Mouse (Mus musculus) limb, embryonic 11.5 days (tissue): Measurements from ENCODE around the gene Utrn. TPM values are rescaled to one million over a fixed set of nuclear protein-coding genes. Genes with fewer than 3 reads are reported as not detected.

Experiments used
- ATAC-seq: fragments of 200-750 bp; cut with Nextera tagmentation; 2 replicates; pipeline ENCODE4 v1.8.0; 2017; ENCODE audit warnings: low read depth; ENCODE audit not compliant: insufficient number of reproducible peaks, low FRiP score, low TSS enrichment
- DNase-seq: peaks from one replicate; pipeline ENCODE4 v3.0.0-alpha.2; 2015; ENCODE audit warnings: low spot score
- H3K27ac ChIP-seq: fragments of 300-500 bp; sonication (generic); replicated peaks from 2 replicates; pipeline ENCODE4 v1.5.1; 2014; ENCODE audit warnings: low read depth, mild to moderate bottlenecking, low read length
- H3K27me3 ChIP-seq: fragments of 300-500 bp; sonication (generic); 2 replicates; pipeline ENCODE4 v1.6.1; 2014; ENCODE audit warnings: mild to moderate bottlenecking, low read length, mixed read lengths; ENCODE audit not compliant: control insufficient read depth, insufficient read depth
- H3K36me3 ChIP-seq: fragments of 300-500 bp; sonication (generic); 2 replicates; pipeline ENCODE4 v1.6.1; 2014; ENCODE audit warnings: mild to moderate bottlenecking, low read length, moderate library complexity, mixed read lengths; ENCODE audit not compliant: control insufficient read depth, insufficient read depth
- H3K4me1 ChIP-seq: fragments of 300-500 bp; sonication (generic); 2 replicates; pipeline ENCODE4 v1.6.1; 2014; ENCODE audit warnings: low read length, mixed read lengths; ENCODE audit not compliant: control insufficient read depth, insufficient read depth
- H3K4me2 ChIP-seq: fragments of 300-500 bp; sonication (generic); 2 replicates; pipeline ENCODE4 v1.6.1; 2014; ENCODE audit warnings: low read depth, mild to moderate bottlenecking, moderate library complexity; ENCODE audit not compliant: severe bottlenecking
- H3K4me3 ChIP-seq: fragments of 300-500 bp; sonication (generic); 2 replicates; pipeline ENCODE4 v1.5.1; 2014; ENCODE audit warnings: low read depth, low read length
- H3K9ac ChIP-seq: fragments of 300-500 bp; sonication (generic); 2 replicates; pipeline ENCODE4 v1.6.1; 2014; ENCODE audit warnings: mild to moderate bottlenecking, low read length
- H3K9me3 ChIP-seq: fragments of 300-500 bp; sonication (generic); 2 replicates; pipeline ENCODE4 v1.6.1; 2016; ENCODE audit warnings: low read length; ENCODE audit not compliant: control insufficient read depth
- WGBS: fragments of 180-500 bp; shearing (Covaris S2); extraction: QIAGEN DNeasy Blood & Tissue Kit; methylation state at CpG from one replicate; pipeline ENCODE4 v1.1.7; 2014; 5-methylcytosine and 5-hydroxymethylcytosine counted together
- polyA plus RNA-seq: library from polyadenylated mRNA; unstranded; fragments of >200 nt; fragmentation: Nextera tagmentation; extraction: Ambion mirVana; gene quantifications from 2 replicates; pipeline ENCODE4 v1.2.1, GENCODE M21; 2014

The Utrn gene
- polyA plus RNA-seq, 1 experiment from 2014 or later = 41.0 TPM

DNA sequence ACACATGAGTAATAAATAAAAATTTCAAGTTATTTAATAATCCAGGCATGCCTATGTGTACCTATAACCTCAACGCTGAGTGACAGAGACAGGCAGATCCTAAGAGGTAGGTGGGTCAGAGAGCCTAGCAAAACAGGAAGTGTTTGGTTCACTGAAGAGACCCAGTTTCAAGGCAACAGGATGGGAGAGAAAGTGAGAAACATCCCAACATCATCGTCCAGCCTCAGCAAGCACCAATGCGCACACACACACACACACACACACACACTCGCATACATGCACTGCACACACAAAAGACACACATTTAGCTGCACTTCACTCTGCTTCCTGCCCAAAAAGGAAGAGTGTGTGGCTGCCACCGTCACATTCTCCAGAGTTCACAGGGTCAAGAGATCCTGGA lies 27.7 kb downstream of the Utrn start:
- WGBS = 73% methylated on average over 5 of the region's 5 CpGs
- Histone ChIP-seq H3K27ac (no peak overlapping the region), H3K9me3 (no peaks in the 10 kb centered on the region), H3K9ac (no peak overlapping the region), H3K27me3 (no peaks in the 10 kb centered on the region), H3K4me3 (no peak overlapping the region), H3K4me2 (no peak overlapping the region), H3K36me3 (no peaks in the 10 kb centered on the region), H3K4me1 (no peaks in the 10 kb centered on the region)
- ATAC-seq (no peak), DNase-seq (no peak)

DNA sequence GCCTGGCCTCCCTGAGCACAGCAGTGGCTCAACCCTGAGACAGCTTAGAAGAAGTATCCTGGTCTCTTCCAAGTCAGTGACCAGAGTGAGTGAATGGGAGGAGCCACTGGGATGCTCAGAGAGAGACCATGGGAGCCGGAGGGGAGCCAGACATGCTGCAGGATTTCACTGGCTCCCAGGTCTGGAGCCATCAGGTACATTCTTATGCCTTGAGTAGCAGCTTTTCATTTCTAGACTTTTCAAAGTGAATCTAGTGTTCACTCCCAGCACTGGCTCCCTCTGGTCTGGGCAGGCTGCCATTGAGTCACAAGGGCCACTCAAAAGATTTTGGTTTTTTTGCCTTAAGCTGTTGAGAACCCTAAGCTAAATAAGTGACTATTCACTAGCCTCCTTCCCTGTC lies 31.5 kb downstream of the Utrn start:
- no peak overlapping the region for H3K27ac ChIP-seq
- DNase-seq (no peak), ATAC-seq (no peak)
- no peaks in the 10 kb centered on the region for H3K9me3 ChIP-seq
- no peak overlapping the region for H3K4me2 ChIP-seq
- H3K4me3 ChIP-seq = no peak overlapping the region
- H3K36me3 ChIP-seq = no peaks in the 10 kb centered on the region
- no peaks in the 10 kb centered on the region for H3K4me1 ChIP-seq
- H3K9ac ChIP-seq = no peak overlapping the region
- no peaks in the 10 kb centered on the region for H3K27me3 ChIP-seq
- 86% methylated on average over 1 of the region's 1 CpGs for WGBS

DNA sequence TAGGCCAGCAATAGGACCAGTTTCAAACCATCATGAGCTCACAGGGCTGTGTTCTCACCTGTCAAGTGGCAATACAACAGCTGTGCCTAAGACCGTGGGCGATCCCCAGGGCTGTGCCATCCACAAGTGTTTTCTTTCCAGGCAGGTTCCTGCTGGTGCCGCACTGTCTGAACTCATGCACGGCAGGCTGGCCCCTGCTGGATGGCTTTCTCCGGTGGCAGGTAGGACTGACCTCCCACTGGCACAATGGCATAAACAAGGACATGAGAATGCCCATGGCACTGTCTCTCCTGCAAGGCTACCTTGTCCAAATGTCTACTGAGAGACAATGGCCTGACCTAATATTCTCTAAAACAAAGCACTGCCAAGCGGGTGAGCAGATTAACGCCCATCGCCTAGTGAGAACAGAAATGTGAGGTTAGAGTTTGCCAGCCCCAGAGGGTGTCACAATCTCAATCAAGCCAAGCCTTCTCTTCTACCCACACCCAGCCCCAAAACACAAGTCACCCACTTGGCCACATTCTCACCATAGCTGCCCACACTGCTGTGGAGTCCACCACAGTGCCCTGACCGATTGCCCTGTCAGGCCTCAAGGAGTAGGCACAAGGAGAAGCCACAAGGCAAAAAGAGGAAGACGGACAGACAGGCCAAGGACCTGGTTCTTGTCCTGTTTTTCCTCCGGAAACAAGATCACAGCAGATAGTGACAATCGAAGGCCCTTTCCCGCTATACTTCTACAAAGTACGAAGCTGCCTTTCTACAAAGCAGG lies 32.9 kb downstream of the Utrn start:
- DNase-seq (no peak), ATAC-seq (no peak)
- Histone ChIP-seq H3K4me3 (no peak overlapping the region), H3K9ac (no peak overlapping the region), H3K27me3 (no peaks in the 10 kb centered on the region), H3K9me3 (no peaks in the 10 kb centered on the region), H3K4me2 (no peak overlapping the region), H3K27ac (no peak overlapping the region), H3K4me1 (no peaks in the 10 kb centered on the region), H3K36me3 (no peaks in the 10 kb centered on the region)
- WGBS = 92% methylated on average over 14 of the region's 14 CpGs

DNA sequence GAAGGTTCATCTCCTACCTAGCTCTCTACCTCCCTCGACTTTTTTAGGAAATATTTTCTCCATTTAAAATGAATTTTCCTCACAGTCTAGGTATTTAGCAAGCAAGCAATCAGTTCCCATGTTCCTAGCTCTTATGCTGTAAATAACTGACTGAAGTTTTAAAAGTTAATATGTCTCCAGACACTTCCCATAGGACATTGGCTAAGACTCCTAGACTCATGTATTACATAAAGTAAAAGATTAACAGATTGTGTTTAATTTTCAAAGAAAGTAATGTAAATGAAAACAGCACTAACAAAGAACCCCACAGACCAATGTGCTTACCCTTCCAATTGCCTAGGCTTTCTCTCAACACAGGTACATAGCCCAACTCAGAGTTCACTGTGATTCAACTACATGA lies 35.0 kb downstream of the Utrn start:
- Histone ChIP-seq H3K27me3 (no peaks in the 10 kb centered on the region), H3K4me1 (no peaks in the 10 kb centered on the region), H3K9ac (no peak overlapping the region), H3K4me2 (no peak overlapping the region), H3K27ac (no peak overlapping the region), H3K9me3 (no peaks in the 10 kb centered on the region), H3K4me3 (no peak overlapping the region), H3K36me3 (no peaks in the 10 kb centered on the region)
- ATAC-seq = no peak
- no peak for DNase-seq
- 79% methylated on average over 1 of the region's 1 CpGs for WGBS

DNA sequence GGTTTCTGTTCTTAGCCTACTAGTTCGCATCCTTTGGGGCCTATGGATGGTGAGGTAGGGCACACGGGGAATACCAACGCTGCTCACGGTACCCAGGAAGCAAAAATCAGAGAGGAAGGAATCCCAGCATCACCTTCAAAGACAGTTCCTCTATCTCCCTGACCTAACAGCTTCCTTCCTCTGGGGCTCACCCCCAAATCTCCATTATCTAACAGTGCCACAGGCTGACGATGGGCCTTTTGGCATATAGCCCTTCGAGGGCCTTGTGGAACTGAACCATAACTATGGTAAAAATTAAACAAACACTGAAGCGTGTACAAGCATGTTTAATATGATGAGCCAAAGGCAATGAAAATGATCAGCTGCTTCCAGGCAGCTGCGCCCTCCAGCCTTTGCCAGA lies 37.0 kb downstream of the Utrn start:
- Histone ChIP-seq H3K36me3 (no peaks in the 10 kb centered on the region), H3K4me3 (no peak overlapping the region), H3K27me3 (no peaks in the 10 kb centered on the region), H3K9ac (no peak overlapping the region), H3K27ac (no peak overlapping the region), H3K9me3 (no peaks in the 10 kb centered on the region), H3K4me1 (no peaks in the 10 kb centered on the region), H3K4me2 (no peak overlapping the region)
- DNase-seq (no peak), ATAC-seq (no peak)
- WGBS = 92% methylated on average over 8 of the region's 8 CpGs

DNA sequence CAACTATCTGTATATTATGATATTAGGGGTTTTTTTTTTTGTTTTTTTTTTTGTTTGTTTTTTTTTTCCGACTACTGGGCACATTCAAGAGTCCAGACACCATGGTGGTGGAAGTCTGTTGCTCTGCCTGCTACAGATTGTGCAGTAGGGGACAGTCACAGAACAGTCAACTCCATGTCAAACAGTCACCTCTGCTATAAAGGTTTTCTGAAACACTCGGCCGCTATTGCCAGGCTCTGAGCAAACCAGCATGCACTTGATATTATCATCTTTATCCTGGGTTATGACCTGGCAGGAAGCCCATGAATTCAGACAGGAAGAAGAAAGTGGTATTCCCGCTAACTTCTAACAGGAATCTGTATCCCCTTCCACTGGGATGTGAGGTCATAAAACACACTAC lies 41.4 kb downstream of the Utrn start:
- no peak for ATAC-seq
- Histone ChIP-seq H3K36me3 (no peaks in the 10 kb centered on the region), H3K4me1 (no peaks in the 10 kb centered on the region), H3K9me3 (no peaks in the 10 kb centered on the region), H3K4me3 (no peak overlapping the region), H3K4me2 (no peak overlapping the region), H3K27me3 (no peaks in the 10 kb centered on the region), H3K27ac (no peak overlapping the region), H3K9ac (no peak overlapping the region)
- DNase-seq = no peak
- WGBS = 59% methylated on average over 4 of the region's 4 CpGs

DNA sequence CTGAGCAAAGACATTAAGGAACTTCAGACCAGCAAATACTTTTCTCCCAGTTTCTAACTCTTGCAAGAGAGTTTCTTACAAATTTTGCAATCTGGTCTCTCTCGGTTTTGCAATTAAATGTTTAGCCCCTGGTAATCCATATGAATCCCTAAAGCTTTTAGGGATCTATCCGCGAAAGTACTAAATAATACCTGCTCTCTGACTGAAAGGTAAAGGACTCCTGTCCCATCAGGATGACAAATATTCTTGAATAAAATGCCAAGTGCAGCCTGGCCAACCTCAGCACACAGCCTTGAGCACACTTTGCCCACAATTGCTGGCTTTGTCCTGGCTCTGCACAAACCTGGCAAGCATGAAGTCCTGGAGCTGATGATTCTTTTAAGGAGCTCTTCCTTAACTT lies 41.9 kb downstream of the Utrn start:
- WGBS = 79% methylated on average over 3 of the region's 3 CpGs
- no peaks in the 10 kb centered on the region for H3K27me3 ChIP-seq
- ATAC-seq = no peak
- H3K9ac ChIP-seq = no peak overlapping the region
- H3K9me3 ChIP-seq = no peaks in the 10 kb centered on the region
- no peak for DNase-seq
- H3K4me2 ChIP-seq = no peak overlapping the region
- no peaks in the 10 kb centered on the region for H3K4me1 ChIP-seq
- H3K4me3 ChIP-seq = no peak overlapping the region
- no peaks in the 10 kb centered on the region for H3K36me3 ChIP-seq
- no peak overlapping the region for H3K27ac ChIP-seq

DNA sequence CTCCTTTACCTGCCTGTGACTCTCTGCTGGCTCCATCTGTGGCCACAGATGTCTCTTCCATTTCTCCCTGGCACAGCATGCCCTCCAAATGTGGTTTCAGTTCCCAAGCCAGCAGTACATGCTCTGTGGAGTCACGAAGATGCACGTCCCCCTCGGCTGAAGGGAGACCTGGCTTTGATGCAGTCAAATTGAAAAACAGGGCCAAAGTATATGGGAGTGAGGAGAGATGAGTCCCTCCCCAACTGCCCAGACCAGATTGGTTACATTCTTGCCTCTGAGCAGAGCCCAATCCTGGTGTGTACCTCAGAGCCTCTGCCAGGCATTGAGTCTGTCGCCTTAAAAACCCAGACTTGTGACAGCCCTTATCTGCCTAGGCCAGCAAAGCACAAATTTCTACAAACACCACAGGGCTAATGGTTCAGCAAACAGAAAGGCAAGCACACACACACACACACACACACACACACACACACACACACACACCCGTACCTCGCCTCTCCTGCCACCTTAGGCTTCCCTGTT lies 42.3 kb downstream of the Utrn start:
- no peaks in the 10 kb centered on the region for H3K27me3 ChIP-seq
- no peak overlapping the region for H3K9ac ChIP-seq
- no peaks in the 10 kb centered on the region for H3K9me3 ChIP-seq
- no peak overlapping the region for H3K4me2 ChIP-seq
- no peak for ATAC-seq
- DNase-seq = no peak
- no peak overlapping the region for H3K27ac ChIP-seq
- H3K36me3 ChIP-seq = no peaks in the 10 kb centered on the region
- 60% methylated on average over 6 of the region's 6 CpGs for WGBS
- no peak overlapping the region for H3K4me3 ChIP-seq
- no peaks in the 10 kb centered on the region for H3K4me1 ChIP-seq

DNA sequence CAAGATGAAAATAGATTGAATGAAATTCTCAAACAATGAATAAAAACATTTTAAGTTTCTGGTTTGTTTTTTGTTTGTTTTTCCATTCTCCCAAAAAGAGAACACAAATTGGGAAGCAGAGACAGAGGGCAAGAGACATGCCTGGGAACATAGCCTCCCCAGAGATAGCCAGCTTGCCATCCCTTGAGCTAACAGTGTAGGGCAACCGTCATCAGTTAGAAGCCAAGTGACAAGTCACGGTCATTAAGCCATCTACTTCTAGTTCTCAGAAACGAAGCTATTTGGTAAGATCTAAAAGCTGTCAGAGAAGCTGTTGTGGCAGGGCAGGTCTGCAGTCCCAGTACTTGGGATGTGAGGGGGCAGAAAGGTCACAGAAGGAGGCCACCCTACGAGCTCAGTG lies 44.8 kb downstream of the Utrn start:
- H3K9ac ChIP-seq = no peak overlapping the region
- DNase-seq (no peak), ATAC-seq (no peak)
- H3K4me2 ChIP-seq = no peak overlapping the region
- H3K27me3 ChIP-seq = no peaks in the 10 kb centered on the region
- 20% methylated on average over 4 of the region's 4 CpGs for WGBS
- H3K9me3 ChIP-seq = no peaks in the 10 kb centered on the region
- no peak overlapping the region for H3K27ac ChIP-seq
- no peaks in the 10 kb centered on the region for H3K36me3 ChIP-seq
- no peaks in the 10 kb centered on the region for H3K4me1 ChIP-seq
- H3K4me3 ChIP-seq = no peak overlapping the region
